Mouse (Mus musculus) forelimb bud, embryonic 11.5 days (tissue): ENCODE measurements around the gene Lpar6.

Experiments
- DNase-seq: peaks from one replicate; pipeline ENCODE4 v3.0.0-alpha.2; 2012; ENCODE audit warnings: low read depth, low spot score

The Lpar6 gene

DNA sequence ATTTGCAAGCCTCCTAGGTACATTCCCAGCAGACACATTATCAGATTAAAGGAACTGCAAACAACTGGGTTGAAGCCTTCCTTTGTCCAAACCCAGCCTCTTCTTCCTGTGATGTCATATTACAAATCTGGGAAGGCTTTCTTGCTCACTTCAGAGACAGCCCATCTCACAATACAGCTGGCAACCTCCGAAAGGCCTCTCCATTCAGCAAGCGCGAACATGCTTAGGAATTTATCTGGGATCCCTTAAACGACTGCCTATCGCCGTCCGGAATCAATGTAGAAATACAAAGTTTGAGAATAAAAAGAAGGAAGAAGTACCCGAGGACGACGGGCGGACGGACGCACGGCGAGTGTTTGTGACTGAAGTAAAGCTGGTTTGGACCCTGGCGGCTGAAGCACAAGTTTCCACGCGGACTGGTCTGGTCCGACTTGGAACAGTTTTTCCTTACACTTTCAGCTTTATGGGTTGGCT is at the start of gene Lpar6:
TSS of gene Lpar6 (plus strand) at position 48 of the 474 bp plus-strand sequence.
- peak; percentile 82 for DNase-seq

DNA sequence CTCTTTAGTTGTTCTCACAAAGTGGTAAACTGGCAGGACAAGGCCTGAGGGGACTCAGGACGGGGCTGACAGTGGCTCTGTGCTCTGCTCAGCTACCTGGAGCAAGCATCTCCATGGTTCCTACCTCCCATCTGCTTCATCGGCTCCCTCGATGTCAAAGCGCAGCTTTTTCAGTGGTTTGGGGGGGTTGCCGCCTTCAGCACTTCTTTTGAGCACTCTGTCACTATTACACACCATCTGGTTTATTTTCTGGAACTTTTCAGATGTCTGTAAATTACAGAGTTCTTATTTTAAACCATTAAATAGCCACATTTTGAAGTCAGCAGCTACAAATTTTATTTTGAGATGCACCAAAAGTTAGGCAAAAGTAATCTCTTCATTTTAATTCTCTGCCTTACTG is 38.6 kb upstream of the Lpar6 start:
- no peak for DNase-seq

DNA sequence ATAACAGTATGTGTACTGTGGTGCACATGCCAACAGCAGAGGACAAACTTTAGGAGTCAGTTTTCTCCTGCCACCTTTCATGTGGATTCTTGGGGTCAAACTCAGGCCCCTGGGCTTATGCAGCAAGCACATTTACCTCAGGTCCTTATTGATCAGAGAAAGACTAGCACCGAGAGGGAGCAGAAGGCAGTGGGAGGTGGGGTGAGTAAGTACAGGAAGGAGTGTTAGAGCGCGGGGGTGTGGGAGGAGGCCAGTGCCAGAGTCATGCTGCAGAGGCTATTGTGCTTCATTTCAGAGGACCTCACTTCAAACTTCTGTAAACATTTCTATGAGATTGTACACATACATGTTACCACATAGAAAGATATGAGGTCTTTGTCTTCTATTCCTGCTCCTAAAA is 36.2 kb upstream of the Lpar6 start:
- no peak for DNase-seq

DNA sequence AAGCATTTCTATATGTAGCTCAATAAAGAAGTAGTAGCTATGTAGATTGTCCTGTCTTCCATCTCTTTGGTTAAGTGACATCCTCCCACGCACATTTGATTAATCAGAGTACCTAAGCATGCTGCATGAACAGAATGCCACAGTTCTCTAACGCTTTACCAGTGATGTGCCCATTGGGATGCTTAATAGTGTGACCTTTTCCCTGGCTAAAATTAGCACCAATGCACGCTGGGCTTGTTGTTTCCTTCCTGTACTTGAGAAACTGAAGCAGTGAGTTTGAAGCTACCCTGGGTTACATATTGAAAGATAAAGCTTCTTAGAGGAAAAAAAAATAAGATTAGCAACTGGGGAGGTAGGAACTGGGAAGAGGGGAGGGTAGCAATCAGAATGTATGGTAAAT is 33.7 kb upstream of the Lpar6 start:
- no peak for DNase-seq

DNA sequence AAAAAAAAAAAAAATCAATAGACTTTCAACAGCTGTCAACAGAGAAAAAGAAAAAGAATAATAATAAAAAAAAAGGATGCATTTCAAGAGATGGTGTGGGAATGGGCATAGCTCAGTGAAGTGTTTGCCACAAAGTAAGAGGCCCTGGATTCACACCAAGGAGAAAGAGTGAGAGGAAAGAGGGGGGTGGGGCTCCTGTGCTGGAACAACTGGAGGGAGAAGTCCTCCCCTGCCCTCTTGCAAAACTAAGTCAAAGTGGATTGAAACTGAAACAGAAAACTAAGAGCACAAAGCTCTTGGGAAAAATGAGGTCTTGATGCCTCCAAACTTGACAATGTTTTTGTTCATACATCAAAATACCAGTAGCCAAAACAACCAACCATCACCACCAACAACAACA is 28.4 kb upstream of the Lpar6 start:
- DNase-seq: no peak

DNA sequence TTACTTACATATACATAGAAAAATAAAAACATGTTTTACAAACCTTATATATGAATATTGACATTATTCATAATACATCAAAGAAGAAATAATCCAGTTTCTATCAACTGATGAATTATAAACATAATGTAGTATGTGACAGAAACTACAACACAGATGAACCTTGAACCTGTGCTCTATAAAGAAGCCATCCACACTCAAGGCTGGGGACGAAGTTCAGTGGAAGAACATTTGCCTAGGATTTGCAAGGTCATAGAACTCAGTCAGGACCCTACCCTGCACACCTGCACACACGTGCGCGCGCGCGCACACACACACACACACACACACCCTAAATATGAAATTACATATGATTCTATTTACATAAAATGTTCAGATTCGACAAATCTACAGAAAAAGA is 27.5 kb upstream of the Lpar6 start:
- no peak for DNase-seq

DNA sequence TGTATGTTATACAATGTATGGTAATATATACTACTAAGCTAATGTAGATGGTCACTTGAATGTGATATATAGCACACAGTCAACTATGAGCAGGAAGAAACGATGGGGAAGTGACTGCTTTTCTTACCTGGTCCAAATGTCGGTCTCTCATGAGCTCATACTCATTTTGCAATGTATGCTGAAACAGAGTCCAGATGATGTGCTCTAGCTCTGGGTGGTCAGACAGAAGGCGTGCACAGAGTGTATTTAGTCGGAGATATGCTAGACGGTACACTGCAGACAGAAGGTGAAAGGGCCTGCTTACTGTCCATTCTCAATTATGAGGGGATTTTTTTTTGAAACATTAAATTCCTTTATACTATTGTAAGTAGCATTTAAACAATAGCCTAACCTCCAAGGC is 26.2 kb upstream of the Lpar6 start:
- DNase-seq: no peak

DNA sequence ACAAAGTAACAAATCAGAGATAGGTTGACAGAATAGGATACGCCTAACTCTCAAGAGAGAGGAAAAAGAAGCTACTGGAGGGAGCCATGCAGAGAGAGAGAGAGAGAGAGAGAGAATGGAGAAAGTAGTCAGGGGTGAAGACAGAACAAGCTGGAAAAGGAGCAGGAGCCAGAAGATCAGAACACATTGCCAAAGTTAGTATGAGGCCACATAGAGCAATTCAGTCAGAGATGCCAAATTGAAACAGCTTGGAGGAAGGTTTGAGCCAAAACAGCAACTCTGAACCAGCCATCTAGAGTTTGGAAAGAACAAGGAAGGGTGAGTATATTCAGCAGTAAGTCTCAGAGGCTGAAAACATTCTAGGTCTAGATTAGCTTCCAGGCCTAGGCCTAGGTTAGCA is 20.6 kb upstream of the Lpar6 start:
- no peak for DNase-seq

DNA sequence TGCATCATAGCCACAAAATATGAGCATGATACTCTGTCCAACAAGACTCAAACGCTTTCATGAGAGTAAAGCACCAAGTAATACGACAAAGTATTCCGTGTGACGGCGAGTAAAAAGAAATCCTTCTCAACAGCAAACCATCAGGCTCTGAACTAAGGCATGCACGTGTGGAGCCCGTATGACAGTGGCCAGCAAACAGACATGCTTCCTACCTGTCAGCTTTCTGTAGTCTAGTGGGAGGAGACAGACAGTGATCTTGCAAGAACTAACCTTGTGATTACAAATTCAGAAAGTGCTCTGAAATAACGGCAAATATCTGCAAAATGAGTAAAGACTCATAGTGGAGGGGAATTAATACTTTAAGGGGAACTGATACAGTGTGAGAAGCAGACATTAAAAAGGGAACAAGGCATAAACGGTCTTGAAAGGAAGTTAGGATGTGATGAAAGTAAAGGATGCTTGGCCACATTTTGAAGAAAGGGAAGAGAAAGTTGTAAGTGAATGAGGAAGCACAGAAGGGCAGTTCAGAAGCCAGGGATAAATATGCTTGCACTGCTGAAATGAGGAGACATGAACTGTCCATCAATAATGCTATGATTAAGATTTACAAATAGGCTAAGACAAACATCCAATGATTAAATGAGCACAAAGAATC is 15.3 kb upstream of the Lpar6 start:
- no peak for DNase-seq

DNA sequence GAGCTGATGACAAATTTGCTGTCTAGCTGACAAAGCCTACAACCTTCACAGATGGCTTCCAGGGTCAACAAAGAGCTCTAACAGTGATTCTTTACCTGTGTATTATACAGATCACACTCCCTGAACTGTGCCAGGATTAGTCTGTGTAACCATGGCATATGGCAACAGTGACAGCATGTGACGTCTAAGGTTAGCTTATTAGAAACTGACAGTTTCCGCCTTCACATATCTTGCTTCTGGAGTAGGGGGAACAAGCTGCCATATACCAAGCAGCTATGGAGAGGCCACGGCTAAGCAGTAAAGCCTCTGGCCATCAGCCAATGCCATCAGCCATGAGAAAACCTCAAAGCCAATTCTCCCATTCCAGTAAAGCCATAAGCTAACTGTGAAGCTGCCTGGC is 11.3 kb upstream of the Lpar6 start:
- DNase-seq: no peak

DNA sequence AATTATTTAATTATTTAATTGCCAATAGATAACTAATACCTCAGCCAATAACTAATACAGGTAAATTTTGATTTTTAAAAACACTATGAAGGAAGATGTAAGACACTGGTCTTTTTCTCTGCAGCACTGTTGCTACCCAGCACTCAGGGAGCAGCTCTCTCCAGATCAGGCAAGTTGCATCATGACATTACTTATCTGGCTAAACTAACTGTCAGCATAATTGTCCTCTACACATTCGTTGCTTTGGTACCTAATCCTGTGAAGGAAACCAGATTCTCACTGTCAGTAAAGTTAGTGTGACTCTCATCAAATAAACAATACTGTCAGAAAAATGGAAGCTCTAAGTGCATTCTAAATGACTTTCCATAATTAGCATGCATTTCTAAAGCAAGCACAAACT is 10.8 kb upstream of the Lpar6 start:
- no peak for DNase-seq

DNA sequence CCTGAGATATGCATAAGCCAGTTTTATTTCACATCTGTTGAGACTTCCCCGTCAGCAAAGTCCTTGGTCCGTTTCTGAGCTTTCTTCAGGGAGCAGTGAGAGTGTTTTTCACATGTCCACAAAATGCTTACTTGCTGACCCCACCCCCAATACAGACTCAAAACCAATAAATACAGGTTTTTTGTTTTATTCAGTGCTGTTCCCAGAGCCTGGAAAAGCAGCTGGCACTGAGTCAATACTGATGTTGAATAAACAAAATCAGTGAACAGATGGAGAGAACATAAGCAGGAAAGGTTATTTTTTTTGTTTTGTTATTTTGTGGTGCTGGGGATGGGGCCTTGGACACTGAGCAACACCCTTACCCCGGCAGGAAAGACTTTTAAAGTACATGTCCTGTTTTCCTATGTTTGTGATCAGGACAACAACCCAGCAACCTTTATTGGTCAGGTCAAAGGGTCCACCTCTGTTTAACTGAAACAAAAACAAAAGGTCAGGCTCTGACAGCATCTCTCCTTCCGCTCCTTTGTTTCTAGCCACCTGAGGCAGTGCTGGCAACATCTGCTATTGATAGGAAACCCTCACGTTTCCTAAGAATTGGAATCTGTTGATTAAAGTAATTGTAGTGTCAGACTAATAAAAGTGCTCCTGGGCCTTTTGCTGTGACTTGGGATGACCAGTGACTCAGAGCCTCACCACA is 6.3 kb upstream of the Lpar6 start:
- peak; percentile 35 for DNase-seq

DNA sequence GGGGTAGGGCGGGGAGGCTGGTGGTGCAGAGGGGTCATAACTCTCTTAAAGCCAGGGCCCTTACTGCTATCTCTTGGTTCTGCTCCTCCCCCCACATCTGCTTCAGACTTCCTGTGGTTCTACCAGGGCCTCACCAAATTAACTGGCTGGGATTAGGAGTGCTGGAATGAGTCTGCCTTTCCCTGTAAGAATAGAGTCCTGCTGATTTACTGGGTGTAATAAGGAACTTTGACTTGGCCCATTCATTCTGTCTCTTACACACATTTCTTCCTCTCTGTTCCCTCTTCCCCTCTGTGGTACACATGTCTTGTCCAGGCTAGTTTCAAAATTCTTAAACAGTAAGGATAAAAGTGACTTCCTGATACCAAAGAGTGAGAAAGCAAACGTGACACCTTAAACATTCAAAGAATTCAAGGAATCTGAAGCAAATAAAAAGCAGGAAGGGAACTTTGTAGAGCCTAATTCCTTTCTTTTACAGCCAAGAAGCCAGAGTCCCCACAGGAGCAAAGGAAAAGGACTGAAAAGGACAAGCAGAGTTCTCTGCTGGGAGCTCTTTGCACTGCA is 3.1 kb upstream of the Lpar6 start:
- DNase-seq: peak; percentile 73

DNA sequence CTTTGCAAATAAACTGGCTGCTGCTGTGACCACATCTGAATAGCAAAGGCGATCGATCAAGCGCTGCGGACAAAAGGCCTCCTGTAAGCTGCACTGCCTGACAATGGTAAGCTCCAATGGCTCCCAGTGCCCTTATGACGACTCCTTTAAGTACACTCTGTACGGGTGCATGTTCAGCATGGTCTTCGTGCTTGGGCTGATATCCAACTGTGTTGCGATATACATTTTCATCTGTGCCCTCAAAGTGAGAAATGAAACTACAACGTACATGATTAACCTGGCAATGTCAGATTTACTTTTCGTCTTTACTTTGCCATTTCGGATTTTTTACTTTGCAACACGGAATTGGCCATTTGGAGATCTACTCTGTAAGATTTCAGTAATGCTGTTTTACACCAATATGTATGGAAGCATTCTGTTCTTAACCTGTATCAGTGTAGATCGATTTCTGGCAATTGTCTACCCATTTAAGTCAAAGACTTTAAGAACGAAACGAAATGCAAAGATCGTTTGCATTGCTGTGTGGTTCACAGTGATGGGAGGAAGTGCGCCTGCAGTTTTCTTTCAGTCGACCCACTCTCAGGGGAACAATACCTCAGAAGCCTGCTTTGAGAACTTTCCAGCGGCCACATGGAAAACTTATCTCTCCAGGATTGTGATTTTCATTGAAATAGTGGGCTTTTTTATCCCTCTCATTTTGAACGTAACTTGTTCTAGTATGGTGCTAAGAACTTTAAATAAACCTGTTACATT is 979 bp downstream of the Lpar6 start:
- DNase-seq: peak; percentile 66

DNA sequence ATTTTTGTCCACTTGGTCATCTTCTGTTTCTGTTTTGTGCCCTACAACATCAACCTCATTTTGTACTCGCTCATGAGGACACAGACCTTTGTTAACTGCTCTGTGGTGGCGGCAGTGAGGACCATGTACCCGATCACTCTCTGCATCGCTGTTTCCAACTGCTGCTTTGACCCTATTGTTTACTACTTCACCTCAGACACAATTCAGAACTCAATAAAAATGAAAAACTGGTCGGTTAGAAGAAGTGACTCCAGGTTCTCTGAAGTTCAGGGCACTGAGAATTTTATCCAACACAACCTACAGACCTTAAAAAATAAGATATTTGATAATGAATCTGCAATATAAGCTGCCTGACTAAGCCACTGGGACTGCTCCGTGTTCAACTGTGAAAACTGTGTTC is 1.6 kb downstream of the Lpar6 start:
- DNase-seq: peak; percentile 59

DNA sequence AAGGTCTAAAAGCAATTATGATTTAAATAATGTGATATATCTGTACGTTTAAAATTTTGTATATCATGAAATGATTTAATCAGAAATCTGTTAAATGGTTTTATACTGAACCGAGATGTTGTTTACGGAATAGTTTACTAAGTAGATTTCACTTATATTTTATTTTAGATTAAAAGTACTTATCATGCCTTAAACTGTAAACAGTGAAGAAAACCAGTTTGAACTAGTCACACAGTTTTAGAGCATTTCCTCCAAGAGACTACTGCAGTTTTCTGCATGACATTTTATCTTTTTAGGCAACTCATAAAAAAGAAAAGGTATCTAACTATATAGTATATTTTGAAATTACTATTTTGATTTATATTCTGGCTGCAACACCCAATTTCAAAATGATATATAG is 2.2 kb downstream of the Lpar6 start:
- no peak for DNase-seq

DNA sequence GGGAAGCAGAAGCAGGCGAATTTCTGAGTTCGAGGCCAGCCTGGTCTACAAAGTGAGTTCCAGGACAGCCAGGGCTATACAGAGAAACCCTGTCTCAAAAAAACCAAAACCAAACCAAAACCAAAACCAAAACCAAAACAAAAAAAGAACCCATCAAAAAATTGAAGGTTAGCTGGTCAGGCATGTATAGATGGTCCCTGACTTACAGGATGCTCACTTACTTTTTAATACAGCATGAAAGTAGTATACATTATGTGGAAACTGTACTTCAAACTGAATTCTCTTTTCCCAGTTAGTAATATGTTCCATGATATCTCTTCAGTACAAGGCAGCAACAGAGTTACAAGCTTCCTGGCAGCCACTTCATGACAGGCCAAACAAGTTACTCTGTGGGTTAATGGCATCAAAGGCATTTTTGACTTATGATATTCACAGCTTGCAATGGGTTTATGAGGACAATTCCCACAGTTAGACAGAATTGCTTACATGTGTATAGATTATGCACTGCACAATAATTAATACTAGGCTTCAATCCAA is 6.4 kb downstream of the Lpar6 start:
- DNase-seq: no peak

DNA sequence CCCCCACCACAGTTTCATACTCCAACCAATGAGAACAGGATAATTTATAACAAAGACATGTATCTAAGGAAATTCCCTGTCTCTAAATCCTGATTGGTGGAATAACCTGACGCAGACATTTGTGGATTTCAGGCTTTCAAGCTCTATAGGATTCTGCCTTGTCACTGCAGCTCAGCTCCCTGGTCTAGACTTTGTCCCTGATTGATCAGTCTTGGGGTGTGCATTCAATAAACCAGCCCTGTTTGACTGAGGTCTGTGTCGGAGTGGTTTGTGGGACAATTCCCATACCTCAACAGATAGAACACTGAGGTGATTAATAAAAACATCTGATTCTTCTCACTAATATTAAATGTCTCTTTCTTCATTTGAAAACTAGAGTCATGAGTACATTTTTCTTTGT is 12.4 kb downstream of the Lpar6 start:
- no peak for DNase-seq

DNA sequence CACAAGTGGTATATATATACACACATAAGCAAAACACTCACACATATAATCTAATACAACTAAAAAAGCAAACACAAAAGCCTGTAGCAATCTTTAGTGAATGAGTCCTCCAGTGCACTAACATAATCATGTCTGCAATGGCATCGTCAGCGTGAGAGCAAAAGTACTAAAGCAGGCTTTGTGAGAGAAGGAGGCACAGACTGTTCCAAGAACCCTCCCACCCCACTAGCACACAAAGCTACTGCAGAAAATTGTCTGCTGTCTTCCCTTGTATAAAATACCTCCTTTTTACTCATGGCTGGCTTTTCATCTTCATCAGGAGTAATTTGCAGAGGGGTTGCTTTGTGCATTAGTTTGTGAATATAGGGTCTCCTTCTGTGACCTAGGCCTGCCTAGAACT is 14.6 kb downstream of the Lpar6 start:
- no peak for DNase-seq

DNA sequence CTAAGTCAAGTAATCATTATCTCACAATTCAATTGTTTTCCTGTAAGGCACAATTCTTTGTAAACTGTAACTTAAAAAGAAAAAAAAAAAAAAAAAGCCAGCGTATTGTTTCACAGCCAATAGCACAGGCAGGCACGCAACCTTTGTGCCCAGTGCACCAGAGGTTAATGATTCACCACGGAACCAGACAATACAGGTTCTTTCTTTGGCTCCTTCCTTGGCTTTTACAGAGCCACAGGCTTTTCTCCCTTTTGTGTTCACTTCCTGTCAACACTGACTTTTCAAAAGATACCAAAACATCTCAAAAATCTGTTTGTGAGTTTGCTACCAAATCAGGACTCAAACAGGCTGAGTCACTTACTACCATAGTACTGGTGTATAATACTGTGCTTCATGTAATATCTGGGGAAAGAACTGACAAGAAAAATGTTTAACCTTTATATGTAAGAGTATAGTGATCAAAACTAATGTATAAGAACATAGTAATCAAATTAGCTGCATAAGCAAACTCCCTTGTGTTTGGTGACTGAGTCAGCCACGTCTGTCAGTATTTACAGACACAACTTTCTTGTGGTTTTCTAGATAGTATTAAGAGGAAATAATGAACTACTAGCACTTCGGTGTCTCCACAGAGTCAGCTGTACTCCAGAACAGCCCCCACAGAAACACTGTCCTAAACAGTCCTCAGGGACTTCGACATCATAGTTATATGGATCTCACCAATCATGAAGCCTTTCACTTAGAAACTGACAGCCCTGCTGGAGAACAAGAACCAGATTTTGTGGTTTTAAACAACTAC is 16.0 kb downstream of the Lpar6 start:
- DNase-seq: no peak

DNA sequence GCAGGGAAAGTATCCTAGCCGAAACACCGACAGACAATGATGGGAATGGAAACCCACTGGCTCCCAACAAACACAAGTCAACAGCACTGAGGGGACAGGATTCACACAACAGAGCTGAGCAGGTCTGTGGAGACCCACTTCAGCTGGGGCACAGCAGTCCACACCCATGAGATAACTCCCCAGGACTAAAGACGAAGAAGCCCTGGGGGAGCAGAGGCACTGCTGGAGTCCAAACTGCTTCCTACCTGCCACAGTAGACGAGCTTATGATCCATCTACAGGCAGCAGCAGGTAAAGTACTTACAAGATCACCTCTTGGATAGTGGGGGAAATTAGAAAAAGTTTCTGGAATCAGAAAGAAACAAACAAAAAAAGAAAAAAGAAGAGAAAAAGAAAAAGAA is 16.7 kb downstream of the Lpar6 start:
- no peak for DNase-seq
